Mouse (Mus musculus): ENCODE measurements at regions not wholly inside any gene's neighbourhood (a gene's known extent, or its start where the extent isn't known, plus 50 kb on each side); places are given as distances from the start of the nearest gene placed in this dataset.

DNA sequence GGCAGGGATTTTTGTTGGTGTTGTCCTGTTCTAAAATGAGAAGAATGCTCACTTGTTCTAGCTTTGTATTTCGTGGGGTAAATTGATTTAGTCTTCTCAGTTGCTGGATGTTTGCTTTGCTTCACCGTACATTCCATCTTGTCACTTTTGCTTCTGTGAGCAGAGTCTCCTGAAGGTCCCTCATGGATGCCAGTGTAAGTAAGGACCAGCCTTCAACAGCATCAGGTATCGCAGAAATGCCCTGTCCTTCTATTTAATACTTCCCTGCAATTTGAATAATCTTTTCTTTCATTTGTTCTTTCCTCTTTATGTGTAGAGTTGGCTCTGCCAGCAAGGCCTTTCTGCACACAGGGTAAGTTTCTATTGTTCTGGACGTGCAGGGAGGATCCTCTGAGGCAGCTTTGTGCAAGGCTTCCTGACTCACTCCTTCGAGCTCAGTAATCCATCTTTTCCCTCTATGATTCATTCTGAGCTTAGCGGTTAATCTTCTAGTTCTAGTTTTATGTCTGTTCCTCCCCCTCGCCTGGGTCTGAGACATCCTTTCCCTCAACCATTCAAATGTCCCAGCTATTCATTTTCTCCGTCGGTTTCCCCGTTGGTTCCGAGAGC lies 55.7 kb upstream of the Gm5148 start:
- peak; percentile 51 to 53 for DNase-seq

DNA sequence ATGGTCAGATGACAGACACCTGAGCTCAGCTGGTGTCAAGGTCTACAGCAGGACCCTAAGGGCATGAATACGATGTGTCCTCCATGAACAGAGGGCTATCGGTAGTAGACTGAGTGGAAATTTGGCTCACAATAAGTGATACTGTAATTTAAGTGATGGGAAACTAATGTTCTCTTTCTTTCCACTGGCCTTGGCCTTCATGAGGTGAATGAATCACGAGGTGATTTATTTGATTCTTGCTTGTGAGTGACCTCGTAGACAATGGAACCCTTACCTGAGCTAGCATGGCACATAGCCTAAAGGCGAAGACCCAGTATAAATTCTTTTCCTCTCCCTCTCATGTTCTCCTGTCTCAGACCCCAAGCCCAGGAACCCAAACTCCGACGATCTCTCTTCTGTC lies 54.1 kb upstream of the Gm5148 start:
- peak; percentile 17 to 28 for DNase-seq

DNA sequence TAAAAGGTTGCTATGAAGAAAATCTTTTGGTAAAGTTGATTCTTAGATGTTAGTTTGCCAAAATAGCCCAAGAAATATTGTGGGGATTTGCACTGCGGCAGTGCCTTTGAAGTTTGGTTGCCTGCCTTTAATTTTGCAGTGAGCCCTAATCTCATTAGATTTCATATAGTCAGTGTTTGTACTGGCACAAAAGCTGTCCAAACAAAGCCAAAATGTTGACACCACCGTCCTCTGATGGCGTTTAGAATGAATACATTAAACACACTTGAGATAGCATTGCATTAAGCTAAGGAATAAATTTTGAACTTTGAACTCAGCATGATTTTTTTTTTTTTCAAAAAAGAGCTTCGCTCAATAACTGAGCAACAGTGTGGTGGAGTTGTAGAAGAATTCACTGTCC lies 51.9 kb upstream of the Gm5148 start:
- DNase-seq, result no peak
